Mouse (Mus musculus) T-cell, adult 66 days (primary cell): Measurements from ENCODE around the gene Gm2174. TPM values are rescaled to one million over a fixed set of nuclear protein-coding genes. Genes with fewer than 3 reads are reported as not detected.

ENCODE experiments used
- total RNA-seq, 2 experiments: library from RNA; stranded (reverse); gene quantifications; 3 replicates in 1 of 2; 4 replicates in 1 of 2; pipeline ENCODE4 v1.2.4; 2023

The Gm2174 gene
- total RNA-seq, result not detected

GRCm38 (mm10) chrX:56447524-56448015, at the start of gene Gm2174:
Gene Gm2174 (plus strand): TSS chrX:56447965.

GRCm38 (mm10) chrX:56454671-56455371, 7.1 kb downstream of the Gm2174 start, which contains the start of gene Ints6l:
Gene Ints6l (plus strand): TSS chrX:56454857.

Other genes with a start within 250 kb of the Gm2174 start
- gene Gm773, start 235.1 kb upstream of the Gm2174 start, total RNA-seq, result not detected
- under 1 TPM; 0.29 to 0.53 TPM for gene Zfp449, start 101.6 kb upstream of the Gm2174 start, total RNA-seq
- gene Smim10l2a, start 73.4 kb upstream of the Gm2174 start, total RNA-seq, result under 1 TPM; 0.62 to 0.96 TPM
- 10 to 100 TPM; 48.0 to 50.9 TPM for gene Ints6l, start 6.9 kb downstream of the Gm2174 start, total RNA-seq
- gene Gm10477, start 76.8 kb downstream of the Gm2174 start, total RNA-seq, result not detected
- gene Gm648, start 101.6 kb downstream of the Gm2174 start, total RNA-seq, result not detected
- 10 to 100 TPM; 11.3 to 11.4 TPM for gene Mmgt1, start 150.1 kb downstream of the Gm2174 start, total RNA-seq
- 10 to 100 TPM; 14.3 to 15.9 TPM for gene Slc9a6, start 161.8 kb downstream of the Gm2174 start, total RNA-seq